Mouse (Mus musculus): ENCODE results near the gene Bcl2l10.

- TF ChIP-seq CTCF (IDR thresholded peaks at IDR 0.05; ENCODE audit: borderline replicate concordance, control insufficient read depth, extremely low read depth, insufficient read depth, low read length, poor library complexity) (no peak), POLR2A (IDR thresholded peaks at IDR 0.05; ENCODE audit: control insufficient read depth, extremely low read depth, insufficient read depth, low read length, poor library complexity) (no peak)
Observed at GRCm38 (mm10) chr9:75328047-75328446, 19.5 kb upstream of the Bcl2l10 start.

All from thymus, adult 2 months (tissue).